Mouse (Mus musculus): ENCODE data around the gene Olfr469. TPM values are rescaled to one million over a fixed set of nuclear protein-coding genes. Genes with fewer than 3 reads are reported as not detected.

Olfr469 gene
- not detected for polyA plus RNA-seq (2014; fragmentation: Illumina TruSeq; extraction: RNeasy Lipid Tissue Mini Kit (QIAGEN cat#74804); ENCODE audit: low read depth, low replicate concordance)

DNA sequence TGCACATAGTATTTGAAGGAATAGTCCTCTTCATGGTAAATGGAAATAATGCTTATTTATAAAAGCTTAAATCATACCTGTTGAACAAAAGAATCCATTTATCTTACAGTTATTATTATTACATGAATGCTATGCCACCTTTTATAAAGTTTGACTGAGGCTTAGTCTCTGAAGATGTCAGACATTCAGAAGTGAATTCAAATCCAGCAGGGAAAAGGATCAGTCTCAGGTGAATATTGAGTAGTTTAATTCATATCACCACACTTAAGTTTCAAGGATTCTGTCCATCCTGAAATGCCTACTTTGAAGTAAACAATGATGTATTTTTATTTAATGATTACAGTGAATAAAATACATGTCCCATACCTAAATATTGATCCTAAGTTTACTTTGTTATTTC is at the start of gene Olfr469:
Olfr469 (minus strand) TSS at position 101 of the 400 bp plus-strand sequence.

DNA sequence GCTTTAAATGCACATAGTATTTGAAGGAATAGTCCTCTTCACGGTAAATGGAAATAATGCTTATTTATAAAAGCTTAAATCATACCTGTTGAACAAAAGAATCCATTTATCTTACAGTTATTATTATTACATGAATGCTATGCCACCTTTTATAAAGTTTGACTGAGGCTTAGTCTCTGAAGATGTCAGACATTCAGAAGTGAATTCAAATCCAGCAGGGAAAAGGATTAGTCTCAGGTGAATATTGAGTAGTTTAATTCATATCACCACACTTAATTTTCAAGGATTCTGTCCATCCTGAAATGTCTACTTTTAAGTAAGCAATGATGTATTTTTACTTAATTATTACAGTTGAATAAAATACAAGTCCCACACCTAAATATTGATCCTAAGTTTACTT is 22.0 kb upstream of the Olfr469 start, which contains the start of gene Olfr470:
Olfr470 (minus strand) TSS at position 101 of the 400 bp plus-strand sequence.

DNA sequence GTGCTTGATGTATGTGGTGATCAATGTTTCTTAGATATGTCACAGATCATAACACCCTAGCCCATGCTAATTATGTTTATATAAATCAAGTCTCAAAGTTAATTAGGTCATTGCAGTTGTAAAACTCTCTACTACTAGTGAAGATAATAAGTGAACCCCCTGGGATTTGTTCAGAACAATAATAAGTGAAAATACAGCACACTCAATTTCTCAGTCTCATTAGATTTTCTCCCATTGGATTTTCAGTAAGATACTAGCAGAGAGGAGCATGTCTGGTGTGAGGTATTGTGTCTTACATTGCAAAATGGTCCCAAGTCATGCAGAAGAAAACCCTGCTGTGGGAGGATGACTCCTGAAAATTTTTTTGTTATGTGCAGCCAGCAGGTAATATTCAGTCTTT is 13.4 kb downstream of the Olfr469 start, which contains the start of gene Olfr467:
Olfr467 (plus strand) TSS at position 301 of the 400 bp plus-strand sequence.

DNA sequence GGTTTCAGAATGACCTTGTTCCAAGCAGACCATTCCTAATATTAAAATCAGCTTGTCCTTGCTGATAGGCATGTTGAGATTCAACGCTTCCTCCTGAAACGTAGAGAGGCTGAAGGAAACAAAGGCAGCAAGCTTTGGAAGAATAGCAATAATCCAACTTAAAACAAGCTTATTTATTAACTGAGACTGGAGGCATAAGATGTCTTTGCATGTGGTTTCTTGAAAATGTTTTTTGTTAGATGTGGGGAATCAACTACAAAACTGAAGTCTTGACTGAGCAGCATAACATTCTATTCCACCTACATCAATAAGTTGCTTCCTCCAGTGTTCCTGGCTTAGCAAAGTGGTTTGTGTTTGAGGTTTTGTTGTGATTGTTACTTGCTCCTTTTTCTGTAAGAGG is 24.2 kb downstream of the Olfr469 start, which contains the start of gene Ovch2:
Ovch2 (minus strand) TSS at position 101 of the 400 bp plus-strand sequence.

Other genes starting within 250 kb of the Olfr469 start
- 19.5 TPM for gene Ppfibp2, start 230.3 kb downstream of the Olfr469 start, polyA plus RNA-seq (2014; fragmentation: Illumina TruSeq; extraction: RNeasy Lipid Tissue Mini Kit (QIAGEN cat#74804); ENCODE audit: low read depth, low replicate concordance)
- gene 5330417H12Rik, start 200.4 kb downstream of the Olfr469 start, polyA plus RNA-seq (2014; fragmentation: Illumina TruSeq; extraction: RNeasy Lipid Tissue Mini Kit (QIAGEN cat#74804); ENCODE audit: low read depth, low replicate concordance): not detected
- gene Cyb5r2, start 67.5 kb downstream of the Olfr469 start, polyA plus RNA-seq (2014; fragmentation: Illumina TruSeq; extraction: RNeasy Lipid Tissue Mini Kit (QIAGEN cat#74804); ENCODE audit: low read depth, low replicate concordance): not detected
- gene Ovch2, start 24.3 kb downstream of the Olfr469 start, polyA plus RNA-seq (2014; fragmentation: Illumina TruSeq; extraction: RNeasy Lipid Tissue Mini Kit (QIAGEN cat#74804); ENCODE audit: low read depth, low replicate concordance): not detected
- not detected for gene Olfr467, start 13.3 kb downstream of the Olfr469 start, polyA plus RNA-seq (2014; fragmentation: Illumina TruSeq; extraction: RNeasy Lipid Tissue Mini Kit (QIAGEN cat#74804); ENCODE audit: low read depth, low replicate concordance)
- not detected for gene Olfr470, start 21.9 kb upstream of the Olfr469 start, polyA plus RNA-seq (2014; fragmentation: Illumina TruSeq; extraction: RNeasy Lipid Tissue Mini Kit (QIAGEN cat#74804); ENCODE audit: low read depth, low replicate concordance)
- gene Olfr472, start 72.4 kb upstream of the Olfr469 start, polyA plus RNA-seq (2014; fragmentation: Illumina TruSeq; extraction: RNeasy Lipid Tissue Mini Kit (QIAGEN cat#74804); ENCODE audit: low read depth, low replicate concordance): not detected
- gene Olfr473, start 104.9 kb upstream of the Olfr469 start, polyA plus RNA-seq (2014; fragmentation: Illumina TruSeq; extraction: RNeasy Lipid Tissue Mini Kit (QIAGEN cat#74804); ENCODE audit: low read depth, low replicate concordance): not detected
- not detected for gene Olfr474, start 129.1 kb upstream of the Olfr469 start, polyA plus RNA-seq (2014; fragmentation: Illumina TruSeq; extraction: RNeasy Lipid Tissue Mini Kit (QIAGEN cat#74804); ENCODE audit: low read depth, low replicate concordance)
- not detected for gene Olfr476, start 139.3 kb upstream of the Olfr469 start, polyA plus RNA-seq (2014; fragmentation: Illumina TruSeq; extraction: RNeasy Lipid Tissue Mini Kit (QIAGEN cat#74804); ENCODE audit: low read depth, low replicate concordance)
- not detected for gene Olfr477, start 161.2 kb upstream of the Olfr469 start, polyA plus RNA-seq (2014; fragmentation: Illumina TruSeq; extraction: RNeasy Lipid Tissue Mini Kit (QIAGEN cat#74804); ENCODE audit: low read depth, low replicate concordance)
- gene Olfr478, start 208.4 kb upstream of the Olfr469 start, polyA plus RNA-seq (2014; fragmentation: Illumina TruSeq; extraction: RNeasy Lipid Tissue Mini Kit (QIAGEN cat#74804); ENCODE audit: low read depth, low replicate concordance): not detected
- not detected for gene Olfr479, start 225.2 kb upstream of the Olfr469 start, polyA plus RNA-seq (2014; fragmentation: Illumina TruSeq; extraction: RNeasy Lipid Tissue Mini Kit (QIAGEN cat#74804); ENCODE audit: low read depth, low replicate concordance)
- gene Olfr480, start 241.8 kb upstream of the Olfr469 start, polyA plus RNA-seq (2014; fragmentation: Illumina TruSeq; extraction: RNeasy Lipid Tissue Mini Kit (QIAGEN cat#74804); ENCODE audit: low read depth, low replicate concordance): not detected

Data from heart, adult 10 weeks (tissue).